Mouse (Mus musculus) liver, postnatal 0 days (tissue): ENCODE data around the gene Gm9887.

Source experiments
- CTCF ChIP-seq: sonication (generic); IDR thresholded peaks from 2 replicates; pipeline ENCODE4 v1.5.1; 2016; ENCODE audit warnings: antibody characterized with exemption, low read depth
- EP300 ChIP-seq: IDR thresholded peaks from 2 replicates; pipeline ENCODE4 v1.6.1; 2016; ENCODE audit warnings: antibody characterized with exemption, low read depth, mild to moderate bottlenecking

DNA sequence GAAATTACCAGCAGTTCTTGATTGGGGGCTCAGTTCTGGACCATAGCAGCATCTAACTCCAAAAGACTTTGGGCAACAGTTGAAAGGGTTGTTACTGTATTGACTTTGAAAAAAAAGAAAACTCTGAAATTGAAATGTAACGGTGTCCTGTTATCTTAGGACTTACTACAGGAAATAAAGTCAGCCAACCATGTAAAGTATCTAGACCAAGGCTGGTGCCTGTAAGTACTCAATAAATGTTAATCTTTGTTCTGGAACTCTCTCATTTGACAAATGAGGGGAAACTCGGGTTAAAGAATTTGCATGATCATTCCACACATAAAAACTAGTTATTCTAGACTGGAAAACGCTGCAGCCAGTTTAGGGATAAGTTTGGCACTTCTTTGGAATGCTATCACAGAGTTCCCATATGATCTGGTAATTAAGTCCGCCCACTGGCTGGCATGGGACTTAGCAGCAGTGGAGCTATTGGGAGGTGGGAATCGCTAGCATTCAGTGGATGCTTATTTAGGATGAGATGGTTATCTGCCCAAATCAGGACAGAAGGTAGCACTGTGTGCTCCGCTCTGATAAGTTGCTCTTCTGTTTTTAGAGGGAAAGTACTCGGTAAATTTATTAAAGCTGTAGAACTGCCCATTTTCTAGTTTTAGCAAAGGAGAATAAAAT is 17.1 kb upstream of the Gm9887 start:
- no peak for TF ChIP-seq CTCF
- no peak for TF ChIP-seq EP300
